Mouse (Mus musculus) adrenal gland, adult 18-20 months (tissue): Measurements from ENCODE around the gene Eln. TPM values are rescaled to one million over a fixed set of nuclear protein-coding genes. Genes with fewer than 3 reads are reported as not detected.
A peak's percentile ranks its signal among the peaks of the same experiment; 100 is the strongest.

Experiments used
- DNase-seq, 2 experiments: peaks; one replicate each; pipeline ENCODE4 v3.0.0; 2021 to 2022; ENCODE audit warnings: low spot score in 2 of 2
- total RNA-seq, 2 experiments: library from RNA; stranded (reverse); gene quantifications; 1 replicate in 1 of 2; 2 replicates in 1 of 2; pipeline ENCODE4 v1.2.3; 2021

The Eln gene
- total RNA-seq, 2 experiments from 2014 or later, result 9.0 to 18.1 TPM

- no peak for DNase-seq
These were observed 1.3 kb downstream of the Eln start for GRCm38 (mm10) chr5:134745801-134746200.

- DNase-seq, result no peak
These were observed 2.1 kb downstream of the Eln start for GRCm38 (mm10) chr5:134745000-134745399.

- DNase-seq, result no peak
These were observed 3.1 kb downstream of the Eln start for GRCm38 (mm10) chr5:134743991-134744390.

- DNase-seq, result no peak
These were observed 4.8 kb downstream of the Eln start for GRCm38 (mm10) chr5:134742221-134742795.

GRCm38 (mm10) chr5:134740501-134741341 lies 6.4 kb downstream of the Eln start:
- no peak for DNase-seq

GRCm38 (mm10) chr5:134739951-134740350 lies 7.2 kb downstream of the Eln start:
- DNase-seq, result no peak

GRCm38 (mm10) chr5:134734920-134735319 lies 12.2 kb downstream of the Eln start:
- no peak for DNase-seq

GRCm38 (mm10) chr5:134734072-134734471 lies 13.1 kb downstream of the Eln start:
- DNase-seq, result no peak

GRCm38 (mm10) chr5:134733241-134733640 lies 13.9 kb downstream of the Eln start:
- DNase-seq, result no peak

GRCm38 (mm10) chr5:134729124-134729523 lies 18.0 kb downstream of the Eln start:
- DNase-seq, result no peak

GRCm38 (mm10) chr5:134728535-134728934 lies 18.6 kb downstream of the Eln start:
- DNase-seq, result no peak

- no peak for DNase-seq
These were observed 20.0 kb downstream of the Eln start for GRCm38 (mm10) chr5:134727001-134727639.

GRCm38 (mm10) chr5:134725299-134725698 lies 21.8 kb downstream of the Eln start:
- DNase-seq, result no peak

GRCm38 (mm10) chr5:134720058-134720457 lies 27.1 kb downstream of the Eln start:
- no peak for DNase-seq

GRCm38 (mm10) chr5:134711076-134711475 lies 36.0 kb downstream of the Eln start:
- no peak for DNase-seq

- no peak for DNase-seq
These were observed 37.8 kb downstream of the Eln start for GRCm38 (mm10) chr5:134709275-134709674.

- peak; percentile 81 to 84 for DNase-seq
These were observed 43.0 kb downstream of the Eln start for GRCm38 (mm10) chr5:134704157-134704556.

- DNase-seq, result no peak
These were observed 51.6 kb downstream of the Eln start for GRCm38 (mm10) chr5:134695539-134695938.

GRCm38 (mm10) chr5:134695082-134695481 lies 52.0 kb downstream of the Eln start:
- no peak for DNase-seq

GRCm38 (mm10) chr5:134692704-134693103 lies 54.4 kb downstream of the Eln start:
- no peak for DNase-seq

GRCm38 (mm10) chr5:134688718-134689284 lies 58.3 kb downstream of the Eln start:
- peak; percentile 97 to 98 for DNase-seq
